Mouse (Mus musculus): ENCODE measurements around the gene Rad52. TPM values are rescaled to one million over a fixed set of nuclear protein-coding genes. Genes with fewer than 3 reads are reported as not detected.

Rad52 gene
- 25.6 and 26.3 TPM in 2 replicates for polyA plus RNA-seq (2014; fragmentation: Nextera tagmentation; extraction: Ambion mirVana)

- no peaks in the 10 kb centered on the region for H3K4me1 ChIP-seq (ENCODE audit: control insufficient read depth, insufficient read depth, low read length)
- peak within 1 kb of the TSS; percentile 80 for H3K27ac ChIP-seq (replicated peaks; ENCODE audit: low read depth, low read length)
- no peaks in the 10 kb centered on the region for H3K27me3 ChIP-seq (ENCODE audit: control insufficient read depth, insufficient read depth, low read length)
- peak within 1 kb of the TSS; percentile 74 for H3K4me2 ChIP-seq (ENCODE audit: low read depth, low read length)
- no peaks in the 10 kb centered on the region for H3K36me3 ChIP-seq (replicated peaks; ENCODE audit: control insufficient read depth, insufficient read depth, low read depth, low read length)
- 2% methylated on average over 67 of the region's 67 CpGs for WGBS
- ATAC-seq (replicated peaks; ENCODE audit: insufficient number of reproducible peaks, low FRiP score, low TSS enrichment, low read depth) (peak; percentile 93), DNase-seq (ENCODE audit: low spot score) (peak; percentile 93)
- H3K4me3 ChIP-seq (ENCODE audit: low read depth, low read length), result peak within 1 kb of the TSS; percentile 96
- no peaks in the 10 kb centered on the region for H3K9me3 ChIP-seq (replicated peaks; ENCODE audit: control insufficient read depth, low read length)
- H3K9ac ChIP-seq (replicated peaks; ENCODE audit: low read length), result peak within 1 kb of the TSS; percentile 96
These were observed at the start of gene Rad52 for GRCm38 (mm10) chr6:119902204-119903080. Rad52 (plus strand) TSS chr6:119902698.

DNA sequence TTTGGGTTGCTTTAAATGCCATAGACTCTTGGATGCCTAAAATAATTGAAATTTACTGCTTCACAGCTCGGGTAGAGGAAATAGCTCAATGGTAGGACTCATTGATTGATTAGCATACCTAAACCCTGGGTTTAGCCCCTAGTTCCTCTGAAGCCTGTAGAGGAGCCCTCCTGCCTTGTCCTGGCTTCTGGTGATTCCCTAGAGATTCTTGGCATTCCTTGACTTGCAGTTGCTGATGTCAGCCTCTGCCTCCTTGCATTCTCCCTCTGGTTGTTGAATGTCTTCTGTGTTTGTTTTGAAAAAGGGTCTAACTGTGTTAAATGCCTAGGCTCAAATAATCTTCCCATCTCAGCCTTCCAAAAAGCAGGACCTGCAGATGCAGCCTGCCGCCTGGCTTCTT is 48.3 kb upstream of the Rad52 start:
- no peak overlapping the region for H3K4me3 ChIP-seq (ENCODE audit: low read depth, low read length)

DNA sequence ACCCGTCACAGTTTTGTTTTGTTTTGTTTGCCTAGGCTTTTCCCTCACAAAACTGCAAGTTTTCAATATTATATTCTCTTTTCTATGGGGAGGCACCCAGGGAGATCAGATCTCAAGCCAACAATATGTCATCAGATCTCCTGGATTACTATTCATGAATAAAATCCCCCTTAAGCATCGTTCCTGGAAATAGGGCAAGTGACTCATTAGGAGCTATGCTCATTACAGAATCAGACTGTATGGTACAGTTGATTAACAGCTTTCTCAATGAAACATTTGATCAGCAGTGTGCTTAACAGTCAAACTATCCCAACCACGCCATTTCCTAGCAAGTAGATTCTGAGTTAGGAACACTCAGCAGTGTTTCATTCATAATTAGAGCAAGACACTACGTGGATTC is 47.0 kb upstream of the Rad52 start:
- ATAC-seq (replicated peaks; ENCODE audit: insufficient number of reproducible peaks, low FRiP score, low TSS enrichment, low read depth) (no peak), DNase-seq (ENCODE audit: low spot score) (no peak)
- Histone ChIP-seq H3K4me2 (ENCODE audit: low read depth, low read length) (no peak overlapping the region), H3K36me3 (replicated peaks; ENCODE audit: control insufficient read depth, insufficient read depth, low read depth, low read length) (no peaks in the 10 kb centered on the region), H3K27me3 (ENCODE audit: control insufficient read depth, insufficient read depth, low read length) (no peaks in the 10 kb centered on the region), H3K27ac (replicated peaks; ENCODE audit: low read depth, low read length) (no peak overlapping the region), H3K4me3 (ENCODE audit: low read depth, low read length) (no peak overlapping the region), H3K9ac (replicated peaks; ENCODE audit: low read length) (no peak overlapping the region), H3K9me3 (replicated peaks; ENCODE audit: control insufficient read depth, low read length) (no peaks in the 10 kb centered on the region), H3K4me1 (ENCODE audit: control insufficient read depth, insufficient read depth, low read length) (no peaks in the 10 kb centered on the region)
- 89% methylated on average over 4 of the region's 4 CpGs for WGBS

More for the DNA sequence above, 48.3 kb upstream of the Rad52 start:
- Histone ChIP-seq H3K9ac (replicated peaks; ENCODE audit: low read length) (no peak overlapping the region), H3K27me3 (ENCODE audit: control insufficient read depth, insufficient read depth, low read length) (no peaks in the 10 kb centered on the region), H3K9me3 (replicated peaks; ENCODE audit: control insufficient read depth, low read length) (no peaks in the 10 kb centered on the region), H3K36me3 (replicated peaks; ENCODE audit: control insufficient read depth, insufficient read depth, low read depth, low read length) (no peaks in the 10 kb centered on the region), H3K4me1 (ENCODE audit: control insufficient read depth, insufficient read depth, low read length) (no peaks in the 10 kb centered on the region), H3K27ac (replicated peaks; ENCODE audit: low read depth, low read length) (no peak overlapping the region), H3K4me2 (ENCODE audit: low read depth, low read length) (no peak overlapping the region)
- ATAC-seq (replicated peaks; ENCODE audit: insufficient number of reproducible peaks, low FRiP score, low TSS enrichment, low read depth), result no peak
- no peak for DNase-seq (ENCODE audit: low spot score)
- WGBS, result 35% methylated on average over 2 of the region's 2 CpGs

GRCm38 (mm10) chr6:119860236-119860635 is 42.3 kb upstream of the Rad52 start:
- Histone ChIP-seq H3K9ac (replicated peaks; ENCODE audit: low read length) (no peak overlapping the region), H3K9me3 (replicated peaks; ENCODE audit: control insufficient read depth, low read length) (no peaks in the 10 kb centered on the region), H3K27ac (replicated peaks; ENCODE audit: low read depth, low read length) (no peak overlapping the region), H3K4me2 (ENCODE audit: low read depth, low read length) (no peak overlapping the region), H3K4me3 (ENCODE audit: low read depth, low read length) (no peak overlapping the region), H3K27me3 (ENCODE audit: control insufficient read depth, insufficient read depth, low read length) (no peaks in the 10 kb centered on the region), H3K36me3 (replicated peaks; ENCODE audit: control insufficient read depth, insufficient read depth, low read depth, low read length) (no peaks in the 10 kb centered on the region), H3K4me1 (ENCODE audit: control insufficient read depth, insufficient read depth, low read length) (no peaks in the 10 kb centered on the region)
- ATAC-seq (replicated peaks; ENCODE audit: insufficient number of reproducible peaks, low FRiP score, low TSS enrichment, low read depth) (no peak), DNase-seq (ENCODE audit: low spot score) (no peak)
- 91% methylated on average over 2 of the region's 2 CpGs for WGBS

DNA sequence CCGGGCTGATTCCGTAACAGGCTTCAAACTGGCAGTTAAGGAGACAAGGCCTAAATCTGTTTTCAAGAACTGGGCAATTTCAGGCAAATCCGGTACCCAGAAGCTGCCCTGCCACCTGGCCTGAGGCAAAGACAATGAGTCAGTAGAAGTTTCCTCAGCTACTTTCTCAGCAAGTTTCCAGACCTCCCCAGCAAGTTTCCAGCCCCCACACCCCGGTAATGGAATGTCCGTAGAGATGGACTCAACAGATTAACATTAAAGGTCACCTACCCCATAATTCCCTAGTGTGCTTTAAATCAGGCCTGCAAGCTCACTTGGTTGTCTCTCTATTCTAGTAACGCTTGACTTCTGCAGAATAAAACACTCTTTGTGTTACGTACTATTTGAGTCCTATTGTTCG is 41.0 kb upstream of the Rad52 start:
- no peaks in the 10 kb centered on the region for H3K9me3 ChIP-seq (replicated peaks; ENCODE audit: control insufficient read depth, low read length)
- no peaks in the 10 kb centered on the region for H3K4me1 ChIP-seq (ENCODE audit: control insufficient read depth, insufficient read depth, low read length)
- no peak overlapping the region for H3K4me2 ChIP-seq (ENCODE audit: low read depth, low read length)
- no peak overlapping the region for H3K9ac ChIP-seq (replicated peaks; ENCODE audit: low read length)
- no peak for ATAC-seq (replicated peaks; ENCODE audit: insufficient number of reproducible peaks, low FRiP score, low TSS enrichment, low read depth)
- no peaks in the 10 kb centered on the region for H3K27me3 ChIP-seq (ENCODE audit: control insufficient read depth, insufficient read depth, low read length)
- H3K36me3 ChIP-seq (replicated peaks; ENCODE audit: control insufficient read depth, insufficient read depth, low read depth, low read length), result no peaks in the 10 kb centered on the region
- no peak for DNase-seq (ENCODE audit: low spot score)
- no peak overlapping the region for H3K27ac ChIP-seq (replicated peaks; ENCODE audit: low read depth, low read length)
- H3K4me3 ChIP-seq (ENCODE audit: low read depth, low read length), result no peak overlapping the region
- WGBS, result 53% methylated on average over 8 of the region's 8 CpGs

- 91% methylated on average over 11 of the region's 11 CpGs for WGBS
- Histone ChIP-seq H3K9me3 (replicated peaks; ENCODE audit: control insufficient read depth, low read length) (no peaks in the 10 kb centered on the region), H3K27ac (replicated peaks; ENCODE audit: low read depth, low read length) (no peak overlapping the region), H3K4me2 (ENCODE audit: low read depth, low read length) (no peak overlapping the region), H3K36me3 (replicated peaks; ENCODE audit: control insufficient read depth, insufficient read depth, low read depth, low read length) (no peaks in the 10 kb centered on the region), H3K27me3 (ENCODE audit: control insufficient read depth, insufficient read depth, low read length) (no peaks in the 10 kb centered on the region), H3K9ac (replicated peaks; ENCODE audit: low read length) (no peak overlapping the region), H3K4me1 (ENCODE audit: control insufficient read depth, insufficient read depth, low read length) (no peaks in the 10 kb centered on the region), H3K4me3 (ENCODE audit: low read depth, low read length) (no peak overlapping the region)
- ATAC-seq (replicated peaks; ENCODE audit: insufficient number of reproducible peaks, low FRiP score, low TSS enrichment, low read depth) (no peak), DNase-seq (ENCODE audit: low spot score) (no peak)
These were observed 38.0 kb upstream of the Rad52 start for GRCm38 (mm10) chr6:119864341-119865034.

DNA sequence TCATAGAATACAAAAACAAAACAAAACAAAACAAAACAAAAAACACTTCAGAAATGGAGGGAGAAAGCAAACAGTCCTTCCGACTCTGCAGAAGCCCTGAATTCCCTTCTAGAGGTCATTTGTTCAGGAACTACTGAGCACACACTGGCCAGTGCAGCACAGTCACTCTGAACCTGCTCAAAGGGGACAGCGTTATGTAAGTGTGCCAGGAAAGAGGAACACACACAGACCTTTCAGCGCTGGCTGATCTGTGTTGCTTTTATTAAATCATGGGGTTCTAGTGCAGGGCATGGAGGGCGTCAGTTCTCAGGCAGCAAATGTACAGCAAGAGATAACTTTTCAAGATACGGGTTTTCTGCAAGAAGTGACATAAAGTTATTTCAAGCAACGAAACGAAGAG is 19.3 kb upstream of the Rad52 start:
- no peaks in the 10 kb centered on the region for H3K36me3 ChIP-seq (replicated peaks; ENCODE audit: control insufficient read depth, insufficient read depth, low read depth, low read length)
- no peak overlapping the region for H3K4me3 ChIP-seq (ENCODE audit: low read depth, low read length)
- no peak overlapping the region for H3K27ac ChIP-seq (replicated peaks; ENCODE audit: low read depth, low read length)
- DNase-seq (ENCODE audit: low spot score) (no peak), ATAC-seq (replicated peaks; ENCODE audit: insufficient number of reproducible peaks, low FRiP score, low TSS enrichment, low read depth) (no peak)
- no peak overlapping the region for H3K9ac ChIP-seq (replicated peaks; ENCODE audit: low read length)
- WGBS, result 81% methylated on average over 7 of the region's 7 CpGs
- no peaks in the 10 kb centered on the region for H3K27me3 ChIP-seq (ENCODE audit: control insufficient read depth, insufficient read depth, low read length)
- H3K4me1 ChIP-seq (ENCODE audit: control insufficient read depth, insufficient read depth, low read length), result no peaks in the 10 kb centered on the region
- H3K4me2 ChIP-seq (ENCODE audit: low read depth, low read length), result no peak overlapping the region
- H3K9me3 ChIP-seq (replicated peaks; ENCODE audit: control insufficient read depth, low read length), result no peaks in the 10 kb centered on the region

DNA sequence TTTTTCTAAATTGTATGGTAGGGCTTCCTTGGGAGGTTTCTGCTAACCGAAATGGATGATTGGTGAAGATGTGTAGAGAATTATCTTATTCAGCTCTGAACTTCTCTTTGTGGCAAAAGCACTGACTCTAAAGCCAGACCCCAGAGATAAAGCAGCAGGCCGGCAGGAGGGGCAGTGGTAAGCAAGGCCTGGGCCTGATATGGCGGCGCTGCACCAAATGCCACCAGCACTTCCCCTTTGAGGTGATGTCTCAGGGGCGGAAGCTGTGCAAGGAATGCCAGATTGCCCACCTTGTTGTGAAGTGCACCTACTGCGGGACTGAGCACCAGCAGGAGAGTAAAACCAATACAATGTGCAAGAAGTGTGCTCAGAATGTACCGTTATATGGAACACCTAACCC is 9.8 kb upstream of the Rad52 start:
- Histone ChIP-seq H3K27ac (replicated peaks; ENCODE audit: low read depth, low read length) (no peak overlapping the region), H3K36me3 (replicated peaks; ENCODE audit: control insufficient read depth, insufficient read depth, low read depth, low read length) (no peaks in the 10 kb centered on the region), H3K4me1 (ENCODE audit: control insufficient read depth, insufficient read depth, low read length) (no peaks in the 10 kb centered on the region), H3K27me3 (ENCODE audit: control insufficient read depth, insufficient read depth, low read length) (no peaks in the 10 kb centered on the region), H3K9ac (replicated peaks; ENCODE audit: low read length) (no peak overlapping the region), H3K4me3 (ENCODE audit: low read depth, low read length) (no peak overlapping the region), H3K9me3 (replicated peaks; ENCODE audit: control insufficient read depth, low read length) (no peaks in the 10 kb centered on the region), H3K4me2 (ENCODE audit: low read depth, low read length) (no peak overlapping the region)
- WGBS, result 82% methylated on average over 7 of the region's 7 CpGs
- DNase-seq (ENCODE audit: low spot score) (no peak), ATAC-seq (replicated peaks; ENCODE audit: insufficient number of reproducible peaks, low FRiP score, low TSS enrichment, low read depth) (no peak)
